Mouse (Mus musculus) MEL (cell line): ENCODE measurements around the gene Nek3.
A peak's percentile ranks its signal among the peaks of the same experiment; 100 is the strongest.

ENCODE experiments used
- CTCF ChIP-seq, 3 experiments: IDR thresholded peaks in 2 of 3; conservative IDR thresholded peaks in 1 of 3; 2 replicates each; pipeline ENCODE4 v1.5.1; 2011 to 2012; ENCODE audit warnings: low read length in 3 of 3, low read depth in 2 of 3, mild to moderate bottlenecking in 2 of 3, improper control_type of control experiment in 1 of 3, inconsistent platforms in 1 of 3, mixed read lengths in 1 of 3, moderate library complexity in 1 of 3; ENCODE audit not compliant: control insufficient read depth in 1 of 3, insufficient read depth in 1 of 3, poor library complexity in 1 of 3, severe bottlenecking in 1 of 3
- GABPA ChIP-seq: IDR thresholded peaks from 2 replicates; pipeline ENCODE4 v1.6.1; 2012; ENCODE audit warnings: low read depth, mild to moderate bottlenecking, inconsistent platforms, low read length, improper control_type of control experiment, moderate library complexity
- POLR2A ChIP-seq, 2 experiments: IDR thresholded peaks; 2 replicates each; pipeline ENCODE4 v1.6.1; 2011 to 2012; ENCODE audit warnings: low read length in 2 of 2, mild to moderate bottlenecking in 2 of 2, control low read depth in 1 of 2, improper control_type of control experiment in 1 of 2, low read depth in 1 of 2, moderate library complexity in 1 of 2; ENCODE audit not compliant: control insufficient read depth in 1 of 2, insufficient read depth in 1 of 2, poor library complexity in 1 of 2
- USF1 ChIP-seq: IDR thresholded peaks from 2 replicates; pipeline ENCODE4 v1.6.1; 2014; ENCODE audit warnings: low read depth, mild to moderate bottlenecking, inconsistent platforms, low read length, improper control_type of control experiment, moderate library complexity
- ZMIZ1 ChIP-seq: IDR thresholded peaks from 2 replicates; pipeline ENCODE4 v1.6.1; 2012; ENCODE audit warnings: low read depth, mild to moderate bottlenecking, inconsistent platforms, low read length, improper control_type of control experiment, moderate library complexity

- no peak for TF ChIP-seq GABPA
- TF ChIP-seq POLR2A (IDR thresholded peaks at IDR 0.05; ENCODE audit: control insufficient read depth in 1 of 2, insufficient read depth in 1 of 2, low read depth in 1 of 2, low read length in 2 of 2, poor library complexity in 1 of 2) = no peak
- peak; percentile 17 to 30 (median 19); a peak in 3 of 6 replicates for TF ChIP-seq CTCF (IDR thresholded peaks at IDR 0.05 in 2 of 3, conservative IDR thresholded peaks at IDR 0.05 in 1 of 3; ENCODE audit: control insufficient read depth in 1 of 3, insufficient read depth in 1 of 3, low read depth in 2 of 3, low read length in 3 of 3, poor library complexity in 1 of 3, severe bottlenecking in 1 of 3)
- no peak for TF ChIP-seq ZMIZ1
- TF ChIP-seq USF1 = no peak
Observed at GRCm38 (mm10) chr8:22175966-22176365, 9.7 kb upstream of the Nek3 start.
